Mouse (Mus musculus) embryonic facial prominence, embryonic 13.5 days (tissue): ENCODE results near the gene Rapgef4. TPM values are rescaled to one million over a fixed set of nuclear protein-coding genes. Genes with fewer than 3 reads are reported as not detected.

ENCODE experiments used
- ATAC-seq: fragments of 200-750 bp; cut with Nextera tagmentation; 2 replicates; pipeline ENCODE4 v1.8.0; 2017; ENCODE audit warnings: low read depth; ENCODE audit not compliant: insufficient number of reproducible peaks, insufficient read depth, low FRiP score, low TSS enrichment
- H3K27ac ChIP-seq: fragments of 300-500 bp; sonication (generic); 2 replicates; pipeline ENCODE4 v1.5.1; 2015; ENCODE audit warnings: moderate library complexity, mild to moderate bottlenecking, inconsistent platforms
- H3K27me3 ChIP-seq: fragments of 300-500 bp; sonication (generic); 2 replicates; pipeline ENCODE4 v1.6.1; 2015; ENCODE audit warnings: mild to moderate bottlenecking, inconsistent platforms
- H3K36me3 ChIP-seq: fragments of 300-500 bp; sonication (generic); 2 replicates; pipeline ENCODE4 v1.6.1; 2015; ENCODE audit warnings: mild to moderate bottlenecking, inconsistent platforms
- H3K4me1 ChIP-seq: fragments of 300-500 bp; sonication (generic); 2 replicates; pipeline ENCODE4 v1.6.1; 2015; ENCODE audit warnings: inconsistent platforms
- H3K4me2 ChIP-seq: fragments of 300-500 bp; sonication (generic); 2 replicates; pipeline ENCODE4 v1.6.1; 2015; ENCODE audit warnings: moderate library complexity, mild to moderate bottlenecking, inconsistent platforms
- H3K4me3 ChIP-seq: fragments of 300-500 bp; sonication (generic); 2 replicates; pipeline ENCODE4 v1.5.1; 2015; ENCODE audit warnings: mild to moderate bottlenecking, inconsistent platforms
- H3K9ac ChIP-seq: fragments of 300-500 bp; sonication (generic); 2 replicates; pipeline ENCODE4 v1.6.1; 2015; ENCODE audit warnings: mild to moderate bottlenecking, inconsistent platforms
- H3K9me3 ChIP-seq: fragments of 300-500 bp; sonication (generic); 2 replicates; pipeline ENCODE4 v1.6.1; 2016; ENCODE audit warnings: inconsistent platforms
- WGBS: fragments of 180-500 bp; shearing (Covaris S2); methylation state at CpG from one replicate; pipeline ENCODE4 v1.1.7; 2015; ENCODE audit warnings: mixed read lengths; 5-methylcytosine and 5-hydroxymethylcytosine counted together
- polyA plus RNA-seq: library from polyadenylated mRNA; unstranded; fragments of >200 nt; fragmentation: Nextera tagmentation; extraction: Ambion mirVana; gene quantifications from 2 replicates; pipeline ENCODE4 v1.2.1, GENCODE M21; 2015

Rapgef4 gene
- polyA plus RNA-seq, 1 experiment from 2014 or later, result 3.0 TPM

- no peaks in the 10 kb centered on the region for H3K9me3 ChIP-seq
- H3K9ac ChIP-seq, result no peak overlapping the region
- no peak overlapping the region for H3K4me2 ChIP-seq
- no peaks in the 10 kb centered on the region for H3K27me3 ChIP-seq
- peak overlapping the region; percentile 13 for H3K27ac ChIP-seq
- no peak overlapping the region for H3K4me3 ChIP-seq
- WGBS, result 88% methylated on average over 11 of the region's 11 CpGs
- H3K4me1 ChIP-seq, result peaks cover 14% of the 10 kb centered on the region
- no peaks in the 10 kb centered on the region for H3K36me3 ChIP-seq
- no peak for ATAC-seq
These were observed 265.3 kb downstream of the Rapgef4 start for GRCm38 (mm10) chr2:72246376-72246775.

DNA sequence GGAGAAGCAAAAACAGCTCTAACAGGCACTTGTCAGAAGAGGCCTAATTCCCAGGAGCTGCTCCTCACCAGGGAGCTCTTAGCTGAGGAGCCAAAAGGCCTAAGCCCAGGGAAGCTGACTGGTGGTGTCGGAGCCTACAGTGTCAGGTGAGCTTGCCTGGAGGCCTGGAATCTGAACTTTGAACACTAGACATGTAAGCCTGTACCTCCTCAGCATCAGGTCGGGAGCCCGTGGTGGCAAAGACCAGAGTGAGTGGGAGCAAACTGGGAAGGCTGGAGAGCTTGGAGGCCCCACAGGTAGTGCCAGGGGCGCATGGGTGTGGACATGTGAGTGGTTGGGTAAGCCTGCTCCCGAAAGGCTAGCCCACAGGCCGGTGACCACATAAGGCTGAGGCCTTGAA, 266.8 kb downstream of the Rapgef4 start:
- H3K9ac ChIP-seq, result no peak overlapping the region
- no peak overlapping the region for H3K27ac ChIP-seq
- no peaks in the 10 kb centered on the region for H3K36me3 ChIP-seq
- no peak overlapping the region for H3K4me2 ChIP-seq
- no peak for ATAC-seq
- no peak overlapping the region for H3K4me3 ChIP-seq
- H3K27me3 ChIP-seq, result no peaks in the 10 kb centered on the region
- 86% methylated on average over 6 of the region's 6 CpGs for WGBS
- no peaks in the 10 kb centered on the region for H3K9me3 ChIP-seq
- H3K4me1 ChIP-seq, result peaks cover 11% of the 10 kb centered on the region

DNA sequence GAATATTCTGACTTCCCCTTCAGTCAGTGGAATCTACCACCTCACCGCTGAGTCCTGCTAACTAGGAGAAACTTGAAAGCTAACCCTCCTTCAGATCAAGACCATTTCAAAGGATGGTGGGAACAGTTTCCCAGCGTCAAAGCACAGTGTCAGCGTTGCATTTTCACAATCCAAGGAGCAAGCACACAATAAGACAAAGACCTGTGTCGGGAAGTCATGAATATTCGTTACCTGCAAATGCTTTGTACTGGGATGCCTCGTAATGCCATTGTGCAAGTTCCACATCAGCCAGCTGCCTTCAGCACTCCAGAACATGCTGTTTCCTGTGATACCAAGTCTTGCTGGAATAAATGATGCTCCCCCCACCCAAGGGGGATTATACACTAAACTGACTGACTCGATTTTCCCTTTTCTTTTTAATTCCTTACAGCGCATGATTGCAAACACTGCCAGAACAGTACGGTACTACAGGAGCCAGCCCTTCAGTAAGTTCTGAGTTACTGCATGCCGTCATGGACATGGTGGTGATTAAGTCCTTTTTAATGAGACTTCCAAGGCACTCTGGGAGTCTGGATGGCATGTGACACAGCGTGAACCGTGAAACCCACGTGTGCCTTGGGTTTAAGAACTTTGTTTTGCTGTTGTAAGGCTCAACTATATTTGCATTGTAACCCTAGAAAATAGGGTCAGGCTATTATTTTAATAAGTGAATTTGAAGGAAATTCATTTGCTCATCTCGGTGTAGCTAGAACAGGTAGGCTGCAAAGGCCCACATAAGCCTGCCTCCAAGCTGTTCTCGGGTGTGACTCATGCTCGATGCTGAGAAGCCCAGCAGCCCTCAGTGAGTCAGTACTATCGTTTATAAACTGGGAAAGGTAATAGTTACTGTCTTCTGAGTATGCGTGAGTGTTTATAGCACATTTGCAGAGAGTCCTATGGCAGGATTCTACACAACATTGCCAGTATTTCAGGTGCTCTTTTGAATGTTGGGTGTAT, 271.8 kb downstream of the Rapgef4 start:
- ATAC-seq, result no peak
- peaks cover 37% of the 10 kb centered on the region for H3K4me1 ChIP-seq
- no peaks in the 10 kb centered on the region for H3K9me3 ChIP-seq
- 55% methylated on average over 18 of the region's 18 CpGs for WGBS
- H3K4me3 ChIP-seq, result no peak overlapping the region
- H3K4me2 ChIP-seq, result no peak overlapping the region
- no peak overlapping the region for H3K9ac ChIP-seq
- no peaks in the 10 kb centered on the region for H3K36me3 ChIP-seq
- peak overlapping the region; percentile 2; the same call in 1 of the 2 replicates for H3K27ac ChIP-seq
- H3K27me3 ChIP-seq, result no peaks in the 10 kb centered on the region

GRCm38 (mm10) chr2:72253882-72254281, 272.8 kb downstream of the Rapgef4 start:
- Histone ChIP-seq H3K27ac (peak overlapping the region; percentile 81; the same call in 1 of the 2 replicates), H3K27me3 (no peaks in the 10 kb centered on the region), H3K36me3 (no peaks in the 10 kb centered on the region), H3K4me2 (peak overlapping the region; percentile 44; the same call in 1 of the 2 replicates), H3K4me3 (no peak overlapping the region), H3K4me1 (peaks cover 37% of the 10 kb centered on the region), H3K9me3 (no peaks in the 10 kb centered on the region), H3K9ac (no peak overlapping the region)
- 43% methylated on average over 4 of the region's 4 CpGs for WGBS
- no peak for ATAC-seq

GRCm38 (mm10) chr2:72254813-72255582, 274.0 kb downstream of the Rapgef4 start:
- Histone ChIP-seq H3K27me3 (no peaks in the 10 kb centered on the region), H3K4me3 (peak overlapping the region; percentile 17), H3K4me1 (peaks cover 37% of the 10 kb centered on the region), H3K9me3 (no peaks in the 10 kb centered on the region), H3K4me2 (peak overlapping the region; percentile 44), H3K9ac (0 out of 2 replicates have a peak overlapping the region, but pooled peaks have one; percentile 37), H3K27ac (peak overlapping the region; percentile 81), H3K36me3 (no peaks in the 10 kb centered on the region)
- ATAC-seq, result no peak
- 31% methylated on average over 14 of the region's 14 CpGs for WGBS

DNA sequence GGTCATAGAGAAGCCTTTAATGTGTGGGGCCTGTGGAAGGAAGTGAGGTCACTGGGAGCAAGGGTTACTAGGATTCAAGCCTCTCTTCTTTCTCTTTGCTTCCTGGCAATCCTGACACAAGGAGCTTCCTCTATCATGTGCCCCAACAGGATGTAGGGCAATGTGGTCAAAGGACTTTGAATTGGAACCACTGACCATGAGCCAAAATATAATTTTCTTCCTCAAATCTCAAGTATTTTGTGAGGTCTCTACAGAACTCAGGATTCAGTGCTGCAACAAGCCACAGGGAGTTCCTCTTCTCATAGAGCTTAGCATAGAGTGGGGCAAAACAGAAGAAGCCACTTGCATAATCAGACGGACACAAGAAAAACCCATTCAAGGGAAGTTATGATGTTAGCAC, 279.7 kb downstream of the Rapgef4 start:
- no peak for ATAC-seq
- H3K4me3 ChIP-seq, result no peak overlapping the region
- H3K4me2 ChIP-seq, result no peak overlapping the region
- H3K36me3 ChIP-seq, result no peaks in the 10 kb centered on the region
- H3K27ac ChIP-seq, result no peak overlapping the region
- no peaks in the 10 kb centered on the region for H3K27me3 ChIP-seq
- H3K4me1 ChIP-seq, result peaks cover 8% of the 10 kb centered on the region; the same call in 1 of the 2 replicates
- H3K9ac ChIP-seq, result no peak overlapping the region
- WGBS, result 90% methylated on average over 1 of the region's 1 CpGs
- H3K9me3 ChIP-seq, result no peaks in the 10 kb centered on the region

GRCm38 (mm10) chr2:72262814-72263480, 281.9 kb downstream of the Rapgef4 start:
- 91% methylated on average over 6 of the region's 6 CpGs for WGBS
- H3K36me3 ChIP-seq, result no peaks in the 10 kb centered on the region

DNA sequence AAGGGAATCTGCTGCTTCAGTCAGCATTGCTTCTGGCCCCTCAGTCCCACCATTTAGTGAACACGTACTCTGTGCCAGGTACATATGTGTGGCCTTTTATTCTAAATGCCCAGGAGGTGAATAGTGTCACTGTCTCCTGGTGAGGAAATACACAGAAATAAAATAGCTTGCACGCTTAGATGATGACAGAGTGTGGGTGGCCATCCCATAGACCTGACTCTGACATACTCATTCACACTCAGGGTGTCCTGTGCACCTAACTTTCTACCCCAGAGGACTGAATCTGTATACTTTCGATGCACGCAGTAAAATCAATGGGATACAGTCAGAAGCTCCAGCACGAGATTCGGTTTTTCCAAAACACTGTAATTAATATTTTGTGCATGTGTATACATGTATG, 286.4 kb downstream of the Rapgef4 start:
- WGBS, result 76% methylated on average over 6 of the region's 6 CpGs
- H3K27me3 ChIP-seq, result no peaks in the 10 kb centered on the region
- no peak overlapping the region for H3K4me3 ChIP-seq
- no peaks in the 10 kb centered on the region for H3K36me3 ChIP-seq
- H3K9me3 ChIP-seq, result no peaks in the 10 kb centered on the region
- no peak overlapping the region for H3K27ac ChIP-seq
- ATAC-seq, result no peak
- H3K4me1 ChIP-seq, result no peaks in the 10 kb centered on the region
- no peak overlapping the region for H3K4me2 ChIP-seq
- no peak overlapping the region for H3K9ac ChIP-seq

More at GRCm38 (mm10) chr2:72262814-72263480, 281.9 kb downstream of the Rapgef4 start:
- no peaks in the 10 kb centered on the region for H3K27me3 ChIP-seq
- H3K9ac ChIP-seq, result no peak overlapping the region
- H3K27ac ChIP-seq, result no peak overlapping the region
- H3K4me1 ChIP-seq, result no peaks in the 10 kb centered on the region
- no peak overlapping the region for H3K4me3 ChIP-seq
- ATAC-seq, result no peak
- no peak overlapping the region for H3K4me2 ChIP-seq
- no peaks in the 10 kb centered on the region for H3K9me3 ChIP-seq

DNA sequence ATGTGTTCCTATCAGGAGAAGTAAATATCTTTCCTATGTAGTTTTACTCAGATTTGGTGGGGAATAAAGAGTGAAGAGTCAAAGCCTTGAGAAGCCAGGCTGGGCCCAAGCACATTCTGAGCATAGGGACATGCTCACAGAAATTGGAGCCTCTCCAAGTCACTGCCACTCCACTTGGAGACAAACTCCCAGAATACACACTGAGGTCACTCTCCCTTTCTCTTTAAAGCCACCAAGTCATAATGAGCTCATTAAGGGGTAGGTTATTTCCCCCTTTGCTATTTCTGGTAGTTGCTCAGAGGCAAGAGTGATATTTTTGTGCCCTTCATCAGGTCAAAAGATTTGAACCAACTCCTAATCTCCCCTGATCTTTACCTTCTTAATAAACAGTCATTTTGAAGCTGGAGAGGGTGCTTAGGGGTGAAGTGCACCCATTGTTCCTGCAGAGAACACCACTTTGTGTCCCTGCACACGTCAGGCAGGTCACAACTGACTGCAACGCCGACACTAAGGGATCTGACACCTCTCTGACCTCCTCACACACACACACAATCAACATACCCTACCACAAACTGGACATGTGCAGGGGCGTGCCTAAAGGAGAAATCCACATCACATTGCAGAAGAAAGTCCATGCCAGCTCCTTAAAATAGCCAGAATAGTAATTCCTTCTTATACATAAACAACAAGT, 288.8 kb downstream of the Rapgef4 start:
- no peak for ATAC-seq
- no peaks in the 10 kb centered on the region for H3K4me1 ChIP-seq
- H3K4me3 ChIP-seq, result no peak overlapping the region
- 80% methylated on average over 4 of the region's 4 CpGs for WGBS
- H3K9ac ChIP-seq, result no peak overlapping the region
- no peaks in the 10 kb centered on the region for H3K27me3 ChIP-seq
- no peaks in the 10 kb centered on the region for H3K36me3 ChIP-seq
- no peak overlapping the region for H3K4me2 ChIP-seq
- no peaks in the 10 kb centered on the region for H3K9me3 ChIP-seq
- H3K27ac ChIP-seq, result no peak overlapping the region

DNA sequence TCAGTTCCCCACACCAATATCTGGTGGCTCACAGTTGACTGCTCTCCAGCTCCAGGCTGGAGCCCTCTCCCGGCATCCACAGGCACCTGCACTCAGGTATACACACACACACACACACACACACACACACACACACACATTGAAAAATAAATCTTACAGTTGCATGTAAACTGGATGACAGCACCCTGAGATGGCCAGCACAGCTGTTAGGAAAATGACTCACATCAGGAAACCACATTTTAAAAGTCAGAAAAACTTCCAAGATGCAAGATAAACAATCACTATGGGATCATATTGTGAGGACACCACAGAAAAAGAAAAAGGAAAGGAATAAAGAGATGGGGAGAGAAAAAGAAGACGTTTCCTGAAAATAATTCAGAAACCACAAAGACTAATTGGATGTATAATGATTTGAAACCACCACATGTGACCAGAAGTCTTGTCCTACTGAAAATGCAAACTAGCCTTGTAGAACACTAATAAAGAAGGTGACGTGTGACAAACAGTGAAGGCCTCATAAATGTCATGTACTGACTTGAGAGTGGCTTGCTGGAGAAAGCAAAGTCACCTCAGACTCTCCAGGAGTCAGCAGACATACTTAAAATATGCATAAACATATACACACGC, 297.3 kb downstream of the Rapgef4 start:
- Histone ChIP-seq H3K4me3 (no peak overlapping the region), H3K9ac (no peak overlapping the region), H3K4me2 (no peak overlapping the region), H3K4me1 (0 out of 2 replicates have a peak, but pooled peaks cover 3% of the 10 kb centered on the region), H3K27me3 (no peaks in the 10 kb centered on the region), H3K27ac (no peak overlapping the region), H3K36me3 (no peaks in the 10 kb centered on the region), H3K9me3 (no peaks in the 10 kb centered on the region)
- ATAC-seq, result no peak
- WGBS, result 72% methylated on average over 4 of the region's 4 CpGs
